Mouse (Mus musculus) ES-E14 (cell line): ENCODE results near the gene Nipbl.

Source experiments
- CHD2 ChIP-seq: IDR thresholded peaks from 2 replicates; pipeline ENCODE4 v1.6.1; 2014; ENCODE audit warnings: mild to moderate bottlenecking, low read depth, low read length, inconsistent platforms
- HCFC1 ChIP-seq: IDR thresholded peaks from 2 replicates; pipeline ENCODE4 v1.6.1; 2012; ENCODE audit warnings: low read length, inconsistent platforms, borderline replicate concordance; ENCODE audit not compliant: insufficient read depth
- MAFK ChIP-seq: IDR thresholded peaks from 2 replicates; pipeline ENCODE4 v1.6.1; 2014; ENCODE audit warnings: mild to moderate bottlenecking, low read depth, low read length, inconsistent platforms; ENCODE audit not compliant: insufficient read depth

GRCm38 (mm10) chr15:8271952-8272351, 172.3 kb downstream of the Nipbl start:
- no peak for TF ChIP-seq MAFK
- no peak for TF ChIP-seq CHD2
- TF ChIP-seq HCFC1 = no peak
